Mouse (Mus musculus) kidney, postnatal 36 days (tissue): ENCODE data around the gene Sctr.

ENCODE experiments used
- DNase-seq, 2 experiments: peaks; one replicate each; pipeline ENCODE4 v3.0.0; 2021 to 2022; ENCODE audit warnings: mixed read lengths in 2 of 2

Gene Sctr

GRCm38 (mm10) chr1:120030474-120030873 is 23.8 kb downstream of the Sctr start:
- DNase-seq = no peak

- peak; percentile 95 to 96 for DNase-seq
Observed at GRCm38 (mm10) chr1:120032804-120033468, 26.2 kb downstream of the Sctr start.

- no peak for DNase-seq
Observed at GRCm38 (mm10) chr1:120033469-120033854, 26.8 kb downstream of the Sctr start.

- DNase-seq = no peak
Observed at GRCm38 (mm10) chr1:120034793-120035192, 28.1 kb downstream of the Sctr start.

GRCm38 (mm10) chr1:120035456-120036034 is 28.9 kb downstream of the Sctr start:
- no peak for DNase-seq

- peak; percentile 69 to 73 for DNase-seq
Observed at GRCm38 (mm10) chr1:120037021-120037683, 30.5 kb downstream of the Sctr start.

GRCm38 (mm10) chr1:120038594-120038993 is 31.9 kb downstream of the Sctr start:
- no peak for DNase-seq

GRCm38 (mm10) chr1:120042421-120042820 is 35.7 kb downstream of the Sctr start:
- DNase-seq = no peak

- no peak for DNase-seq
Observed at GRCm38 (mm10) chr1:120044584-120044983, 37.9 kb downstream of the Sctr start.

GRCm38 (mm10) chr1:120047325-120047724 is 40.6 kb downstream of the Sctr start:
- no peak for DNase-seq

GRCm38 (mm10) chr1:120051070-120051469 is 44.4 kb downstream of the Sctr start:
- no peak for DNase-seq

GRCm38 (mm10) chr1:120054997-120055396 is 48.3 kb downstream of the Sctr start:
- no peak for DNase-seq

- no peak for DNase-seq
Observed at GRCm38 (mm10) chr1:120055475-120055874, 48.8 kb downstream of the Sctr start.

GRCm38 (mm10) chr1:120056236-120056635 is 49.5 kb downstream of the Sctr start:
- DNase-seq = no peak

GRCm38 (mm10) chr1:120057044-120057443 is 50.4 kb downstream of the Sctr start:
- DNase-seq = peak; percentile 74 to 85

GRCm38 (mm10) chr1:120057674-120058430 is 51.2 kb downstream of the Sctr start:
- DNase-seq = peak; percentile 51 to 65

GRCm38 (mm10) chr1:120060687-120061086 is 54.0 kb downstream of the Sctr start:
- DNase-seq = no peak

GRCm38 (mm10) chr1:120062231-120062630 is 55.5 kb downstream of the Sctr start:
- no peak for DNase-seq

GRCm38 (mm10) chr1:120064036-120064682 is 57.5 kb downstream of the Sctr start:
- DNase-seq = peak; percentile 42 to 43

- peak; percentile 55 to 66 for DNase-seq
Observed at GRCm38 (mm10) chr1:120066159-120066558, 59.5 kb downstream of the Sctr start.

- DNase-seq = no peak
Observed at GRCm38 (mm10) chr1:120066625-120067024, 59.9 kb downstream of the Sctr start.

- no peak for DNase-seq
Observed at GRCm38 (mm10) chr1:120069120-120069519, 62.4 kb downstream of the Sctr start.

GRCm38 (mm10) chr1:120070168-120070567 is 63.5 kb downstream of the Sctr start:
- peak; percentile 65 to 81 for DNase-seq
